Mouse (Mus musculus): ENCODE measurements around the gene Wnt9a. TPM values are rescaled to one million over a fixed set of nuclear protein-coding genes. Genes with fewer than 3 reads are reported as not detected.

Gene Wnt9a
- polyA plus RNA-seq (2014; fragmentation: Illumina TruSeq; extraction: RNeasy Lipid Tissue Mini Kit (QIAGEN cat#74804); ENCODE audit: low replicate concordance), result 0.19 TPM

DNA sequence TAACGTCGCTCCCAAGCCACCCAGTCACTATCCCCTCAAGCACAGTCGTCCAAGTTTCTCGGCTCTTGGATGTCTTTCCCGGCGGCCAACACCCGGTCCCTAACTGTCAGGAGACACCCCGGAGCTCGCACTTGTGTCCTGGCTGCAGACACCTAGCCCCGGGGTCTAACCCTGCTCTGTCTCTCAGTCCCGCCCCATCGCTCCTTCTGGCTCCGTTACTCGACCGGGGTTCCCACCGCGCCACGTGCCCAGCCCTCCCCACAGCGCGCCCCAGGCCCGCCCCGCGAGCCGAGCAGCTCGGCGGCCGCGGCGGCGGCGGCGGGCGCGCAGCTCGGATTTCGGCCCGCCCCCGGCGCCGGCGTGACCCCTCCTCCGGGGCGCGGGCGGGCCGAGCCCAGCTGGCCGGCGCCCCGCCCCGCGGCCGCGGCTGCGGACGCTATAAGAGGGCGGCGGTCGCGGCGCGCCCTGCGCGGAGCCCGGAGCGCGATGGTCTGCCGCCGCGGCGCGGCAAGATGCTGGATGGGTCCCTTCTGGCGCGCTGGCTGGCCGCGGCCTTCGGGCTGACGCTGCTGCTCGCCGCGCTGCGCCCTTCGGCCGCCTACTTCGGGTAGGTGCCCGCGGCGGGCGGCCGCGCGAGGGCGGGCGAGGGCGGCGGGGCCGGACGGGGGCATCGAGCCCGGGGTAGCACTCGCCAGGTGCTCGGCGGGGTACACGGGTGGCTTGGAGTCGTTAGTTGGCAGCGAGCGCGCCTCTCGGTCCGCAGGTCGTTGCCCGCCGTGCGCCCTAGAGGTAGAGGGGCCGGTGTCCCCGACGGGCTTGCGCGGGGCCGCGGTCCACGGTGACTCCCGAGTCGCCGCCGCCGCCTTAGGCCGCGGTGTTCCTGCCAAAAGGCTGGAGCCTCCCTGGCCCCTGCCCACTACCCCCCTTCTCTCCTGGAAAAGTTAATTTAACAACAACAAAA is at the start of gene Wnt9a:
TSS of gene Wnt9a (plus strand) at position 468 of the 961 bp plus-strand sequence.

DNA sequence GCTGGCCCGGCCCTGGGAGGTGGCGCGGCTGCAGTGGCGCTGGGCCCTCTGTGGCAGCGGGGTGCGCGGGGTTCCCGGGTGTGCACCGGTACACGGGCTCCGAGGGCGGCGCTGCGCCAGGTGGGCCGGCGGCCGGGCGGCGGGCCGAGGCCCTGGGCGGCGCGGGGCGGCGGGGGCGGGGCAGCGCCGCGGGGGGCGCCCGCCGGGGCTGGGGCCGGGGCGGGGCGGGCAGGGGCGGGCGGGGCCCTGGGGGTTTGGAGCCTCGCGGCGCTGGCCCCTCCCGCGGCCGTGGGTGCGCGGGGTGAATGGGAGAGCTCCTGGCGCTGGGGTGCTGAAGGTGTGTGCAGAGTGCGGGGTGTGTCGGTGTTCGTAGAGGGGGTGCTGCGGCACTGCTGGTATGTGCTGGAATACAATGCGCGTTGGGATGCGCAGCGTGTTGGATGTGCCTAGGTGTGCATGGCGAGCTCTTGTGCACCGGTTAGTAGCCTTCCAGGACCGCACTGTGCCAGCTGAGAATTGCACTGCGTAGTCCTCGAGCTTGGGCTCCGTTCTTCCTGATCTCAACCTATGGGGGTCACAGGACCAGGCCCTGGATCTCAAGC is 15.9 kb upstream of the Wnt9a start, which contains the start of gene Wnt3a:
TSS of gene Wnt3a (minus strand) at position 51 of the 602 bp plus-strand sequence.

GRCm38 (mm10) chr11:59375475-59375874 is 68.7 kb downstream of the Wnt9a start, which contains the start of gene Prss38:
Gene Prss38, minus strand, starts transcription at chr11:59375657.

Other genes with a start within 250 kb of the Wnt9a start
- not detected for gene Obscn, start 170.5 kb upstream of the Wnt9a start, polyA plus RNA-seq (2014; fragmentation: Illumina TruSeq; extraction: RNeasy Lipid Tissue Mini Kit (QIAGEN cat#74804); ENCODE audit: low replicate concordance)
- 0.78 TPM for gene Iba57, start 143.2 kb upstream of the Wnt9a start, polyA plus RNA-seq (2014; fragmentation: Illumina TruSeq; extraction: RNeasy Lipid Tissue Mini Kit (QIAGEN cat#74804); ENCODE audit: low replicate concordance)
- not detected for gene Gjc2, start 123.7 kb upstream of the Wnt9a start, polyA plus RNA-seq (2014; fragmentation: Illumina TruSeq; extraction: RNeasy Lipid Tissue Mini Kit (QIAGEN cat#74804); ENCODE audit: low replicate concordance)
- gene Guk1, start 114.7 kb upstream of the Wnt9a start, polyA plus RNA-seq (2014; fragmentation: Illumina TruSeq; extraction: RNeasy Lipid Tissue Mini Kit (QIAGEN cat#74804); ENCODE audit: low replicate concordance), result 3.9 TPM
- 14.2 TPM for gene Mrpl55, start 104.4 kb upstream of the Wnt9a start, polyA plus RNA-seq (2014; fragmentation: Illumina TruSeq; extraction: RNeasy Lipid Tissue Mini Kit (QIAGEN cat#74804); ENCODE audit: low replicate concordance)
- 0.45 TPM for gene 2310033P09Rik, start 98.6 kb upstream of the Wnt9a start, polyA plus RNA-seq (2014; fragmentation: Illumina TruSeq; extraction: RNeasy Lipid Tissue Mini Kit (QIAGEN cat#74804); ENCODE audit: low replicate concordance)
- 277 TPM for gene Arf1, start 78.7 kb upstream of the Wnt9a start, polyA plus RNA-seq (2014; fragmentation: Illumina TruSeq; extraction: RNeasy Lipid Tissue Mini Kit (QIAGEN cat#74804); ENCODE audit: low replicate concordance)
- not detected for gene Wnt3a, start 16.2 kb upstream of the Wnt9a start, polyA plus RNA-seq (2014; fragmentation: Illumina TruSeq; extraction: RNeasy Lipid Tissue Mini Kit (QIAGEN cat#74804); ENCODE audit: low replicate concordance)
- not detected for gene Prss38, start 68.7 kb downstream of the Wnt9a start, polyA plus RNA-seq (2014; fragmentation: Illumina TruSeq; extraction: RNeasy Lipid Tissue Mini Kit (QIAGEN cat#74804); ENCODE audit: low replicate concordance)
- gene Jmjd4, start 143.1 kb downstream of the Wnt9a start, polyA plus RNA-seq (2014; fragmentation: Illumina TruSeq; extraction: RNeasy Lipid Tissue Mini Kit (QIAGEN cat#74804); ENCODE audit: low replicate concordance), result 7.8 TPM
- gene Snap47, start 144.3 kb downstream of the Wnt9a start, polyA plus RNA-seq (2014; fragmentation: Illumina TruSeq; extraction: RNeasy Lipid Tissue Mini Kit (QIAGEN cat#74804); ENCODE audit: low replicate concordance), result 7.9 TPM
- gene Zfp867, start 165.5 kb downstream of the Wnt9a start, polyA plus RNA-seq (2014; fragmentation: Illumina TruSeq; extraction: RNeasy Lipid Tissue Mini Kit (QIAGEN cat#74804); ENCODE audit: low replicate concordance), result 3.6 TPM
- 0.85 TPM for gene Zkscan17, start 219.8 kb downstream of the Wnt9a start, polyA plus RNA-seq (2014; fragmentation: Illumina TruSeq; extraction: RNeasy Lipid Tissue Mini Kit (QIAGEN cat#74804); ENCODE audit: low replicate concordance)
- not detected for gene Nlrp3, start 234.6 kb downstream of the Wnt9a start, polyA plus RNA-seq (2014; fragmentation: Illumina TruSeq; extraction: RNeasy Lipid Tissue Mini Kit (QIAGEN cat#74804); ENCODE audit: low replicate concordance)

Measured in small intestine, adult 10 weeks (tissue).